Mouse (Mus musculus) embryonic fibroblast, embryonic 13.5 days (primary cell): ENCODE data around the gene Bak1. TPM values are rescaled to one million over a fixed set of nuclear protein-coding genes. Genes with fewer than 3 reads are reported as not detected.

Experiments
- H3K27ac ChIP-seq: 2 replicates; pipeline ENCODE4 v1.5.1; 2012; ENCODE audit warnings: low read length, control low read depth, inconsistent platforms; ENCODE audit not compliant: insufficient read depth
- H3K4me1 ChIP-seq: 2 replicates; pipeline ENCODE4 v1.6.1; 2011; ENCODE audit warnings: low read length; ENCODE audit not compliant: control insufficient read depth, insufficient read depth
- H3K4me3 ChIP-seq: 2 replicates; pipeline ENCODE4 v1.5.1; 2011; ENCODE audit warnings: mild to moderate bottlenecking, control low read depth, low read length; ENCODE audit not compliant: insufficient read depth
- CTCF ChIP-seq: IDR thresholded peaks from 2 replicates; pipeline ENCODE4 v1.5.1; 2011; ENCODE audit warnings: mild to moderate bottlenecking, control low read depth, low read length, moderate library complexity, borderline replicate concordance; ENCODE audit not compliant: insufficient read depth
- POLR2A ChIP-seq: IDR thresholded peaks from 2 replicates; pipeline ENCODE4 v1.6.1; 2011; ENCODE audit warnings: low read depth, mild to moderate bottlenecking, control low read depth, low read length, moderate library complexity
- polyA plus RNA-seq: library from polyadenylated mRNA; stranded (reverse); fragments of >200 nt; gene quantifications from 2 replicates; pipeline ENCODE4 v1.2.4, GENCODE M21; 2011; ENCODE audit warnings: low read depth; ENCODE audit not compliant: missing spikeins, insufficient read length

Bak1 gene
- polyA plus RNA-seq, 1 experiment: 114 TPM

- H3K27ac ChIP-seq: peak overlapping the region; percentile 83
- H3K4me3 ChIP-seq: peak overlapping the region; percentile 77
- H3K4me1 ChIP-seq: peaks cover 4% of the 10 kb centered on the region; the same call in 1 of the 2 replicates
- TF ChIP-seq POLR2A (peak; percentile 82), CTCF (no peak)
These were observed 27.4 kb upstream of the Bak1 start for GRCm38 (mm10) chr17:27056170-27056569.

GRCm38 (mm10) chr17:27051514-27051913 is 22.7 kb upstream of the Bak1 start:
- Histone ChIP-seq H3K27ac (0 out of 2 replicates have a peak overlapping the region, but pooled peaks have one; percentile 23), H3K4me1 (no peaks in the 10 kb centered on the region), H3K4me3 (no peak overlapping the region)

GRCm38 (mm10) chr17:27050853-27051252 is 22.0 kb upstream of the Bak1 start:
- TF ChIP-seq POLR2A (no peak), CTCF (no peak)
- Histone ChIP-seq H3K4me1 (no peaks in the 10 kb centered on the region), H3K27ac (no peak overlapping the region), H3K4me3 (no peak overlapping the region)

More at GRCm38 (mm10) chr17:27051514-27051913, 22.7 kb upstream of the Bak1 start:
- TF ChIP-seq CTCF (no peak), POLR2A (no peak)

- H3K4me3 ChIP-seq: no peak overlapping the region
- TF ChIP-seq POLR2A (no peak), CTCF (no peak)
- no peaks in the 10 kb centered on the region for H3K4me1 ChIP-seq
- no peak overlapping the region for H3K27ac ChIP-seq
These were observed 19.8 kb upstream of the Bak1 start for GRCm38 (mm10) chr17:27048445-27049239.

- no peaks in the 10 kb centered on the region for H3K4me1 ChIP-seq
- TF ChIP-seq CTCF (peak; percentile 23; the same call in 1 of the 2 replicates), POLR2A (no peak)
- H3K4me3 ChIP-seq: no peak overlapping the region
- H3K27ac ChIP-seq: no peak overlapping the region
These were observed 19.1 kb upstream of the Bak1 start for GRCm38 (mm10) chr17:27047762-27048444.

- Histone ChIP-seq H3K27ac (no peak overlapping the region), H3K4me1 (peaks cover under 1% of the 10 kb centered on the region; the same call in 1 of the 2 replicates), H3K4me3 (no peak overlapping the region)
- TF ChIP-seq POLR2A (no peak), CTCF (no peak)
These were observed 16.4 kb upstream of the Bak1 start for GRCm38 (mm10) chr17:27045164-27045563.

- no peak overlapping the region for H3K27ac ChIP-seq
- TF ChIP-seq POLR2A: no peak
- no peak for TF ChIP-seq CTCF
- H3K4me3 ChIP-seq: no peak overlapping the region
- H3K4me1 ChIP-seq: peaks cover 13% of the 10 kb centered on the region; the same call in 1 of the 2 replicates
These were observed 14.0 kb upstream of the Bak1 start for GRCm38 (mm10) chr17:27042840-27043239.

- Histone ChIP-seq H3K4me3 (no peak overlapping the region), H3K4me1 (peaks cover 16% of the 10 kb centered on the region; the same call in 1 of the 2 replicates), H3K27ac (no peak overlapping the region)
- TF ChIP-seq CTCF (no peak), POLR2A (no peak)
These were observed 12.9 kb upstream of the Bak1 start for GRCm38 (mm10) chr17:27041787-27042055.

GRCm38 (mm10) chr17:27041046-27041786 is 12.4 kb upstream of the Bak1 start:
- Histone ChIP-seq H3K27ac (no peak overlapping the region), H3K4me3 (no peak overlapping the region), H3K4me1 (peaks cover 16% of the 10 kb centered on the region; the same call in 1 of the 2 replicates)
- TF ChIP-seq CTCF: no peak
